Mouse (Mus musculus): ENCODE results near the gene Ints14.

- no peak for TF ChIP-seq EP300 (IDR thresholded peaks at IDR 0.05; ENCODE audit: low read depth)
- no peak for TF ChIP-seq CTCF (IDR thresholded peaks at IDR 0.05; ENCODE audit: low read depth)
Observed at GRCm38 (mm10) chr9:64939281-64939680, 21.4 kb upstream of the Ints14 start.
